Mouse (Mus musculus) erythroid progenitor cell, adult 5-6 weeks (primary cell): Measurements from ENCODE around the gene Sfxn4. TPM values are rescaled to one million over a fixed set of nuclear protein-coding genes. Genes with fewer than 3 reads are reported as not detected.
"Not testable (repeated sequence)": the region's sequence is repeated elsewhere in the genome, so short reads cannot be mapped to it uniquely, and the experiment has no call there.

ENCODE experiments used
- ATAC-seq: replicated peaks from 2 replicates; pipeline ENCODE4 v1.8.0; 2016; ENCODE audit warnings: moderate number of reproducible peaks, mild to moderate bottlenecking, moderate TSS enrichment, inconsistent platforms; ENCODE audit not compliant: poor library complexity, low FRiP score, severe bottlenecking
- total RNA-seq, 2 experiments: library from RNA; stranded (forward) in 1 of 2; stranded (reverse) in 1 of 2; fragments of 150-400 nt in 1 of 2; fragments of 186-747, 209-891 nt in 1 of 2; gene quantifications; 2 replicates each; pipeline versions ENCODE4 v1.2.3 to v1.2.4; 2015 to 2017; ENCODE audit warnings: low replicate concordance in 2 of 2

Gene Sfxn4
- total RNA-seq (2015; ENCODE audit: low replicate concordance) (2.9 TPM in 1 of 2 replicates, not detected in the other), total RNA-seq (2017; ENCODE audit: low replicate concordance) (3.0 TPM in 1 of 2 replicates, not detected in the other)

DNA sequence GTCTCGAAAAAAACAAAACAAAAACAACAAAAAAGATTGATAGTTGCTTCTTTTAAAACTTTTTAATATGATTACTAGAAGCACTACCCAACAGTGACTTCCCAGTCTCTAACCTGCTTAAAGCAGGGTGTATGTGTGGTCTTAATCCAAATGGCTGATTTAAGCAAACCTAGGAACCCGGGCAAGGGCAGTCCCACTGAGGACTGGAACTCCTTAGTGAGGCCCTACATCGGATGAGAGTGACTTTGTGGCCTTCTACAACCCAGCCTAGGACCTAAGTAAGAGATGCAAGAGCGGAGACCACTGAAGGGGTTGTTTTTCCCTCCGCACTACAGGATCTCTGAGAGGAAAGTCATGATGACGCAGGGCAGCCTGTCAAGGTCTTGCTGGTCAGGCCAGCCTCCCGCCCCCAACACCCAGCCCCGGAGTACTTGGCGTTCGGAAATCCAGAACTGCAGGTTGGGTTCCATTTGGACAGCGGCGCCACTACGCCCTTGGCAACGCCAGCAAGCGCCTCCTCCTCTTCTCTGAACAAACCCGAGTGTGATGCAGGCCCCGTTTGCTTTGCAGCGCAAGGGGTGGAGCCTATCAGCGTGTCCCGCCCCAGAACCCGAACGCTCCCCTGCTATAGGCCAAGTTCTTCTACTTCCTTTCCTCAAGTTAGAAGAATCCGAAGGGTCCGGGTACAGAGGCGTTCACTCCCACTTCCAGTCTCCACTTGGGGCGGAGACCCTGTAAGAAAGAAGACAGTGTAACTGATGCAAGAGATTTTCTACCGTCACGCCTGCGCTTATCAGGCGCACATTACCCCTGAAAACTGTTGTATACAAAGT lies at the start of gene Sfxn4:
TSS of gene Sfxn4 (minus strand) at position 612 of the 833 bp plus-strand sequence.
- ATAC-seq = peak; percentile 99

DNA sequence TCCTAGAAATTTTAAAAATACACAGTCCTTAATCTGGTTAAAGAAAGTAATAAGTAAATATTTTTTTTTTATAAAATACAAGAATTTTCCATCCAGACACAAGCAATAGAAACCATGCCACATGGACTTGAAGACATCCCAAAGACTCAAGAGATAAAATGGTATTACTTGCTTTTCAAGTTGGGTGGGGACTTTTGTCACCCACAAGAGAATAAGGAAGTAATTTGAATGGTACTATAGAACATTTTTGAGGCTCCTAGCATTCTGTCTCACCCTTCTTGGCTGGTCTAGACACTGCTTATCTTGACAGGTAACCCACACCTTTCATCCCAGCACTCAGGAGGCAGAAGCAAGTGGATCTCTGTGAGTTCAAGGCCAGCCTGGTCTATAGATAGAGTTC lies 49.0 kb upstream of the Sfxn4 start:
- ATAC-seq = no peak

DNA sequence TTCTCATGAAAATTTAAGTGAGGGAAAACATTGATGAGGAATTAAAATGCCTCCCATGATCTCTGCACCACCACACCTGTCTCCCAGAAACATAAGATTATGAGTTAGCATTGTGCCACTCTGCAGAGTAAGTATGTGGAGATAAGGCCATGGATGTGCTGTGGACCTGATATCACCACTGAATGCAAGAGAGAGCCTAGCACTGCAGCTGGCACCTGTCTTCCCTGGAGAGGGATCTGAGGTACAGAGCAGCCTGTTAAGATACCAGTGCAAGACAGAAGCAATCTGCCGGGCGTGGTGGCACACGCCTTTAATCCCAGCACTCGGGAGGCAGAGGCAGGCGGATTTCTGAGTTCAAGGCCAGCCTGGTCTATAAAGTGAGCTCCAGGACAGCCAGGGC lies 44.2 kb upstream of the Sfxn4 start:
- no peak for ATAC-seq

GRCm38 (mm10) chr19:60903971-60904370 lies 42.7 kb upstream of the Sfxn4 start:
- ATAC-seq = no peak

DNA sequence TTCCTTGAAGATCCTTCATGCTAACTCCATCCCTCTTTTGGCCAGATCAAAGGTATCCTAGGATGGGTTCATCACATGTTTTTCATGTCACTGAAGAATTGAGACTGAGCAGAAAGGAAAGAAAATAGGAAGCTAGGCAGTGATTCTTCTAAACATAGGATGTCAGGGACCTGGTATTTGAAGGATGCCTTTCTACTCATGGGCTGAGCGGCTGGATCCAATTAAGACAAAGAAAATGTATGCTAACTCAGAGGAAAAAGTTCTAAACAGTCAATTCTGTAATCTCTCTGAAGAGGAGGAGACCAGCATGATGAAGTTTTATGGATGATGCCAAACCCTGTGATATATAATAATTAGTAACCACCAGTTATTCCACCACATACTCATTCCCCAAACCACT lies 41.9 kb upstream of the Sfxn4 start:
- no peak for ATAC-seq

DNA sequence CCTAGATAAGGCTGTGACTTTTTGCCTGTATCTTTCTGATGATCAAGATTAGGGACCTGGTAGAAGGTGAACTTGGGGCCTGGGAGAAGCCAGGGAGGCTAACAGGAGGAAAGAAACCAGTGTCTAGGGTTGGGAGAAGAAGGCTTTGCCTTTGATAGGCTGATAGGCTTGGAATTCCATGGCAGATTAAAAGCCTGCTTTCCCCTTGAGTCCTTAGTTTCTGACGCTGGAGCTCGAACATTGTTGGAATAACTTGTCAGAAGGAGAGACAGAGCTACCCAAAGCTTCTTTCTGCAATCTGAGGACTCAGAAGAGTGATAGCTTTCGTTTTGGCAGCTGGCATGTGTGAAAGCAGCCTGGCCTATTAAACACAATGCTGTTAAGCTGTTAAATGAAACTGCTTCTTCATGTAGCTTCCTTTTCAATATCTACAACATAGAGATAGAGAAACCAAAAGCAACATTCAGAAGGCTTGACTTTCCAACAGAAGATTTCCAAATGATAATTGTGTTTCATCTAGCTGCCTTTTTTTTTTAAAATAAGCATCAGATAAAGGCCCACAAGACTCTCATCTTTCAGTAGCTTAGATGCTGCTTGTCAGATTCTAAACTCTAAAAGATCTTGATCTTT lies 34.1 kb upstream of the Sfxn4 start:
- ATAC-seq = no peak

DNA sequence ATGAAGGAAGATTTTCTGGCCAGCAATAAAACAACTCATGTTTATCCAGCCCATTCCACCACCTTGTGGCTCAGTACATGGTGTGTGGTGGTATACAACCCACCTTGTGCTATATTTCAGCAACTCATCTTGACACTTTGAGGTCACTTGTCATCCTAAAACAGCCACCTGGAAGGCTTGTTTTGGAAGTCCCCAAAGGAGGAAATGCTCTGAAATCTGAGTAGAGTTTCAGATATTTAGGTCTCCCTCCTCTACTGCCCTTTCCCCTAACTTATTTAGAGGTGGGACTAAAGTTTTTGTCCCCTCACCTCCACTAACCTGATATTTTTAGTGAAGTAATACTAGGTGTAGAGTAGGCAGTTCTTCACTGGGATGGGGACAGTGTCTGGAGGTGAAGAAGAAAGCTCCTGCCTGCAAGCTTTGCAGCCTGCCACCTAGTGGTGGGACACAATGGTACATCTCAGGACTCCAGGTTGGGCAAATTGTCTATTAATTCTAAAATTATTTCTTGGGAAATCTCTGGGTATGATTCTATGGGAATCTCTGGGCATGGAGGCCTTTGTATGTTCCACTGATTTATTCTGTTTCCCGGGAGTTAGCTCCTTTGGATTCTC lies 30.8 kb upstream of the Sfxn4 start:
- ATAC-seq = peak; percentile 51

GRCm38 (mm10) chr19:60891123-60891470 lies 29.8 kb upstream of the Sfxn4 start:
- ATAC-seq = no peak

DNA sequence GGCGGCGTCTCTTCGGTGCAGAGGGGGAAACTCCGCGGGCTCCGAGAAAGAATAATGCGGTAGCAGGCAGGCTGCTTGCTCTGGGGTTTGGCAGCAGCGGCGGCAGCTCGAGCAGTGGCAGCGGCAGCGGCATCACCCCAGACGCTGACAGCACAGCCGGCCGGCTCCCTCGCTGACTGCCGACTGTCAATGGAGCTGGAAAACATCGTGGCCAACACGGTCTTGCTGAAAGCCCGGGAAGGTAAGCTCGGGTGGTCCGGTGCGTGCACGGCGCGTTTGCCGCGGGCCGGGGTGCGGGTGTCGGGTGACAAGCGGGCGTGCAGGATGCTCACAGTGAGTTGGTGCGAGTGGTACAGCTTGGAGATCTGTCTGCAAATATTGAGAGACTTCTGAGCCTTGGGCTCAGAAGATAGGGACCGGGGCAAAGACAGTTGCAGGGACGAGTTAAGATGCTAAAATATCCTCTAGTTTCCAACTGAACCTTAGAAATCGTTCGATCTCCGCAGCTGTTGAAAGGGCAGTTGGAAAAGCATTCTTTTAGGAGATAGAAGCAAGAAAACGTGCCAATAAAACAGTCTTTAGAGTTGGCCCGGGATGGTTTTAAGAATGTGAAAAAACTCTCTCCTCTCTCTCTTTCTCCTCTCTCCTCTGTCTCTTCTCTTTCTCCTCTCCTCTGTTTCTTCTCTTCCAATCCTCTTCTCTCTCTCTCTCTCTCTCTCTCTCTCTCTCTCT lies 29.3 kb upstream of the Sfxn4 start:
- peak; percentile 21; the same call in 1 of the 2 replicates for ATAC-seq

GRCm38 (mm10) chr19:60889714-60890315 lies 28.5 kb upstream of the Sfxn4 start, which contains the start of gene Grk5:
TSS of gene Grk5 (plus strand) at chr19:60889749.
- peak; percentile 92 for ATAC-seq

DNA sequence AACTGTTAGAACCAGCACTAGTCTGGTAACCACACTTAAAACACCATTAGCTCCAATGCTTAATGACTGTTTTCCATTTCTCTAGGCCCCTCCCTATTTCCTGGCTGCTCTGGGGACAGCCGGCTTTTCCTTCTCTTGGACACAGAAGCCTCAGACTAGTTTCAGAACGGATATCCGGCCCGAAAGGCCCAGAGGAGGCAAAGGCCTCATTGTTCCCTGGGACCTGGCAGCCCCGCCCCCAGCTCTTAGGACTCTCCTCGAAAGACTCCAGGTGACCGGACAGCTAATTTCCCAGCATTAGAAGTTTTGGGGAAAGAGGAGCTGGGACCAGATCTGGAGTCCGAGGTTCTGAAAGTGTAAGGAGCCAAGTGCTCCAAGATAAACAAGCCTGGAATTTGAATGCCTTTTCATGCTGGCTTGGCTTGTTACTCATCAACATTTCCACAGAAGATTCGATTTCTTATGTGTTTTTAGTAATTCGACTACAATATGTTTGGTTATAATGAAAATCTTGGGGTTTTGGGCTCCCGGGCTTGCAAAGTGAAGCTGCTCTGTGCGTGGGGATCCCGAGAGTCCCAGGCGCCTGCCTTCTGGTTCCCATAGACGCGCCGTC lies 27.9 kb upstream of the Sfxn4 start:
- ATAC-seq = peak; percentile 18; the same call in 1 of the 2 replicates

DNA sequence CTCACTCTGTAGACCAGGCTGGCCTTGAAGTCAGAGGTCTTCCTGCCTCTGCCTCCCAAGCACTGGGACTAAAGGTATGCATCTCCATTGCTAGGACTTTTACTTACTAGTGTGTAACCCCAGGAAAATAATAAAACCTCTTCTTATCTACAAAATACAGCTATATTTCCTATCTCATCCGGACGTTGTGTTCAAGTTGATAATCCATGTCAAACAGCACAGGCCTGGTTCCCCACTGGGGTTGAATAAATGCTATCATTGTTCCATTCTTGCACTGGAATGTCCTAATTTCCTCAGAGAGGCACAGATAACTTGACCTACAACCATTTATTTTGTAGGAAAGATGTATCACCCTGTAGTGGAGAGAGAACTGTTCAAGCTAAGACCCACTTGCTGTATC lies 26.4 kb upstream of the Sfxn4 start:
- 0 out of 2 replicates have a peak, but pooled peaks have one; percentile 12 for ATAC-seq

- ATAC-seq = no peak
Observed at GRCm38 (mm10) chr19:60883129-60883528, 21.9 kb upstream of the Sfxn4 start.

GRCm38 (mm10) chr19:60874064-60874694 lies 12.9 kb upstream of the Sfxn4 start, which contains the start of gene Prdx3:
TSS of gene Prdx3 (minus strand) at chr19:60874556.
- peak; percentile 91 for ATAC-seq

DNA sequence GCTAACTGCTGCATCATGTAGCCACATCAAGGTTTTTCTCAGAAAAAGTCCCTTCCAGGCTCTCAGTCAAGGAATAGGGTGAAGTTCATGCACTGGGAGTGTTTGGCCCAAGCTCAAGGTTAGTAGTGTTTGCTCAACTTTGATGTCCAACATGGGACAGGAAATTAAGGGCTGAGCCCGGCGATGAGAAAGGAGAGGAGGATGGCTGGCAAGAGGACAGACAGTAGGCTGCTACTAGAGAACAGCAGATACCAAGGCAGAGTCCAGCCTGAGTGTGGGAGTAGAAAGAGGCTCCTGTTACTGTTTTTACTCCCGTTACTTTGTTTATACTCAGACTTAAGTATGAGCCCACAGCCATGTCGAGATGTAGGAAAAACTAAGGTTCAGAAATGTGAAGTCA lies 12.2 kb upstream of the Sfxn4 start:
- peak; percentile 36; the same call in 1 of the 2 replicates for ATAC-seq

DNA sequence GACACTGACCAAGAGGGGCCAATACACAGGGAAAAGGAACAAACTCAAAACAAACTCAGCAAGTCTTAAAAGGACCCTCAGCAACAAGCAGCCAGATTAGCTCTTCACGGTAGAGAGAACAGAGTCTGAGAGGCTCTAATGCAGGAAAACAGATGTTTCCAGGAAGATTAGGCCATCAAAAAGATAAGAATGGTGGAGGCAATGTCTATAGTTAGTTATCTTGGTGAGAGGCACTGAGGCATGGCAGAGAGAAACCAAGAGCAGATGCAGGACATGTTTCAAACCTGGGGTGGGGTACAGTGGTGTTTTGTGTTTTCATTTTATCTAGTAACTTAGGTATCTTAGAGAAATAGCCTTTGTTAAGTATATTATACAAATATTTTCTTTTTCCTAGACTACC lies 11.0 kb upstream of the Sfxn4 start:
- peak; percentile 54 for ATAC-seq

GRCm38 (mm10) chr19:60871366-60871765 lies 10.1 kb upstream of the Sfxn4 start:
- no peak for ATAC-seq

GRCm38 (mm10) chr19:60870489-60870888 lies 9.2 kb upstream of the Sfxn4 start:
- ATAC-seq = no peak

DNA sequence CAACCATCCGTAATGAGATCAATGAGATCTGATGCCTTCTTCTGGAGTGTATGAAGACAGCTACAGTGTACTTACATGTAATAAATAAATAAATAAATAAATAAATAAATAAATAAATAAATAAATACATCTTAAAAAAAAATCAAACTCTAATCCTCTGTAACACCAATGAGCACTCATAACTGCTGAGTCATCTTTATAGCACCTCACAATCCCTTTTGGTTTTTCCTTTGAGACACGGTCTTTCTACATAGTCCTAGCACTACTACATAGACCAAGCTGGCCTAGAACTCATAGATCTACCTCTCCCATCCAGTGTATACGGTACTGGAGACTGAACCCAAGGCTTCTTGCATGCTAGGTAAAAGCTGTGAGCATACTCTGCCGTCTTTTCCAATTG lies 4.9 kb upstream of the Sfxn4 start:
- ATAC-seq = not testable (repeated sequence)
